Mouse (Mus musculus) myocyte (in vitro differentiated cells): ENCODE data around the gene Gprc5b.

Source experiments
- CEBPB ChIP-seq: IDR thresholded peaks from 2 replicates; pipeline ENCODE4 v1.6.1; 2011; ENCODE audit warnings: mild to moderate bottlenecking, moderate library complexity; ENCODE audit not compliant: poor library complexity, insufficient read depth, severe bottlenecking
- E2F4 ChIP-seq: IDR thresholded peaks from one replicate; pipeline ENCODE4 v1.6.1; 2011; ENCODE audit warnings: mild to moderate bottlenecking, control low read depth, moderate library complexity; ENCODE audit not compliant: insufficient read depth
- MAX ChIP-seq: IDR thresholded peaks from one replicate; pipeline ENCODE4 v1.6.1; 2011; ENCODE audit warnings: low read depth, mild to moderate bottlenecking, control low read depth
- MYOG ChIP-seq, 3 experiments: IDR thresholded peaks; one replicate each; pipeline ENCODE4 v1.6.1; 2011; ENCODE audit warnings: control low read depth in 2 of 3, low read depth in 2 of 3, mild to moderate bottlenecking in 2 of 3; ENCODE audit not compliant: insufficient read length in 2 of 3, control insufficient read depth in 1 of 3, insufficient read depth in 1 of 3
- POLR2A ChIP-seq: IDR thresholded peaks from one replicate; pipeline ENCODE4 v1.6.1; 2011; ENCODE audit warnings: low read depth, mild to moderate bottlenecking, control low read depth, moderate library complexity; ENCODE audit not compliant: insufficient read length
- POLR2AphosphoS2 ChIP-seq: IDR thresholded peaks from one replicate; pipeline ENCODE4 v1.6.1; 2011; ENCODE audit warnings: low read depth, control low read depth; ENCODE audit not compliant: insufficient read length
- TCF12 ChIP-seq: IDR thresholded peaks from one replicate; pipeline ENCODE4 v1.6.1; 2011; ENCODE audit warnings: mild to moderate bottlenecking, control low read depth; ENCODE audit not compliant: poor library complexity, insufficient read depth, severe bottlenecking
- TCF3 ChIP-seq: IDR thresholded peaks from one replicate; pipeline ENCODE4 v1.6.1; 2011; ENCODE audit warnings: low read depth, control low read depth; ENCODE audit not compliant: insufficient read length

GRCm38 (mm10) chr7:118975837-118976236 is 19.2 kb downstream of the Gprc5b start:
- TF ChIP-seq POLR2A (no peak), POLR2AphosphoS2 (no peak), E2F4 (no peak), TCF12 (no peak), MAX (no peak), TCF3 (no peak), MYOG (IDR thresholded peaks at IDR 0.05; ENCODE audit: control insufficient read depth in 1 of 3, insufficient read depth in 1 of 3, insufficient read length in 2 of 3, low read depth in 2 of 3) (no peak), CEBPB (no peak)
